Mouse (Mus musculus) kidney, postnatal 25 days (tissue): ENCODE data around the gene Prrt2.

Source experiments
- DNase-seq, 2 experiments: peaks; one replicate each; pipeline ENCODE4 v3.0.0; 2021; ENCODE audit warnings: mixed read lengths in 2 of 2

The Prrt2 gene

GRCm38 (mm10) chr7:127020901-127021562 lies at the start of gene Prrt2, which contains the start of gene Gm42742:
Gene Prrt2 (minus strand): TSS chr7:127021211.
Gene Gm42742 (minus strand): TSS chr7:127021097.
- DNase-seq: peak; percentile 32 to 70

- no peak for DNase-seq
Observed at GRCm38 (mm10) chr7:127066317-127066716, 45.3 kb upstream of the Prrt2 start.

- DNase-seq: no peak
Observed at GRCm38 (mm10) chr7:127065538-127065937, 44.5 kb upstream of the Prrt2 start.

- DNase-seq: no peak
Observed at GRCm38 (mm10) chr7:127055026-127055585, 34.1 kb upstream of the Prrt2 start.

- peak; percentile 92 to 93 for DNase-seq
Observed at GRCm38 (mm10) chr7:127041851-127042672, 21.1 kb upstream of the Prrt2 start, which contains the start of gene Kif22. Gene Kif22 (minus strand): TSS chr7:127042471.

GRCm38 (mm10) chr7:127031244-127031643 lies 10.2 kb upstream of the Prrt2 start:
- peak in 1 of 2 experiments; percentile 26 for DNase-seq

- no peak for DNase-seq
Observed at GRCm38 (mm10) chr7:127030172-127030571, 9.2 kb upstream of the Prrt2 start.

- DNase-seq: no peak
Observed at GRCm38 (mm10) chr7:127027885-127028284, 6.9 kb upstream of the Prrt2 start.

GRCm38 (mm10) chr7:127026984-127027726 lies 6.1 kb upstream of the Prrt2 start, which contains the start of gene Maz:
Gene Maz (minus strand): TSS chr7:127027037.
- peak; percentile 100 for DNase-seq

- no peak for DNase-seq
Observed at GRCm38 (mm10) chr7:127026616-127026983, 5.6 kb upstream of the Prrt2 start.

- DNase-seq: peak; percentile 76 to 93
Observed at GRCm38 (mm10) chr7:127026161-127026600, 5.2 kb upstream of the Prrt2 start.

- peak; percentile 40 to 77 for DNase-seq
Observed at GRCm38 (mm10) chr7:127025556-127026160, 4.6 kb upstream of the Prrt2 start.

- peak; percentile 86 to 94 for DNase-seq
Observed at GRCm38 (mm10) chr7:127024755-127025555, 3.9 kb upstream of the Prrt2 start.

GRCm38 (mm10) chr7:127023896-127024690 lies 3.1 kb upstream of the Prrt2 start:
- peak in 1 of 2 experiments; percentile 40 for DNase-seq

- peak in 1 of 2 experiments; percentile 49 for DNase-seq
Observed at GRCm38 (mm10) chr7:127023272-127023691, 2.3 kb upstream of the Prrt2 start.

- DNase-seq: peak in 1 of 2 experiments; percentile 38
Observed at GRCm38 (mm10) chr7:127022528-127023271, 1.7 kb upstream of the Prrt2 start.

GRCm38 (mm10) chr7:127021563-127022527 lies 834 bp upstream of the Prrt2 start:
- peak in 1 of 2 experiments; percentile 15 for DNase-seq

GRCm38 (mm10) chr7:127020491-127020890 lies 520 bp downstream of the Prrt2 start:
- DNase-seq: no peak
